8 mouse cellular contexts compared by ENCODE assay signal in the genomic region with DNA sequence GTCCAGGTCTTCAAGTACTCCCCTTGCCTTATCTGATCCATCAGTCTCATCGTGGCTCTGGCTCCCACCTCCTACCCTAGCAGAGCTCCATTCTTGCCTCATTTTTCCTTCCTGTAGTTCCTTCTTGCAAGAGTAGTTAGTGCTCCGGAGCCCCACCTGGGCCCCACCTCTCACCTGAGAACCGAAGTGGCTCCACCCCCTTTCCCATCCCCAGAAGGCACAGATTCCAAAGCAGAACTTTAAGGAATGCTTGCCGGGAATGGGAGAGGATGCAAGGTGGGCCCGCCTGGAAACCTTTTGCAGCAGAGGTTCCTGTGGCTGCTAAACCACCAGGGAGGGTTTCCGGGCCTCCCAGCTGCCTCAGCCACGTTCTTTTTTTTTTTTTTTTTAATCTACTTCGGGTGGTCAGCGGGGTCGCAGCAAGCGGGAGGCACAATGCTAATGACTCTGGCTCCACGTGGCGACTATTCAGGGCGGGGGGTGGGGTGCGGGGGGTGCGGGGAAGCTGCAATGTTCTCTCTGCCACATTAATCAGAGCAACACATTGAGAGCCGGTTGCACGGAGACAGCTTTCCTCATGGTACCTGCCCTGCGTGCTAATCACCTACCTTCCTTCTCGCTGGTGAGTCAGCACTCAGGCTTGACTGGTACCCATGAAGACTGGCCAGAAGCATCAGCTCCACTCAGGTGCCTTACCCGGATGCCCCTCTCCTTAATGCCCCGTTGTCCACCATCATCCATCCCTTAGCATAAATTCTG. TPM values are rescaled to one million over a fixed set of nuclear protein-coding genes. Genes with fewer than 3 reads are reported as not detected.
DNase-seq lines count a peak whose midpoint lies in the region; ATAC-seq and TF ChIP-seq lines count a peak whose summit lies in the region.

No protein-coding gene starts in this region.

- no peaks in the 10 kb centered on the region for H3K9me3 ChIP-seq in kidney, embryonic 15.5 days (replicated peaks)
- no peaks in the 10 kb centered on the region for H3K9me3 ChIP-seq in hindbrain, embryonic 13.5 days

- no peaks in the 10 kb centered on the region for H3K27me3 ChIP-seq in kidney, embryonic 15.5 days
- peaks cover 28% of the 10 kb centered on the region for H3K27me3 ChIP-seq in hindbrain, embryonic 13.5 days

- peaks cover 19% of the 10 kb centered on the region for H3K4me1 ChIP-seq in kidney, embryonic 15.5 days
- H3K4me1 ChIP-seq in hindbrain, embryonic 13.5 days (replicated peaks): peaks cover 53% of the 10 kb centered on the region

- H3K36me3 ChIP-seq in kidney, embryonic 15.5 days: no peaks in the 10 kb centered on the region
- no peaks in the 10 kb centered on the region for H3K36me3 ChIP-seq in hindbrain, embryonic 13.5 days

- WGBS in kidney, embryonic 15.5 days: 5% methylated on average over 22 of the region's 22 CpGs
- WGBS in hindbrain, embryonic 13.5 days: 8% methylated on average over 22 of the region's 22 CpGs

- 0 out of 2 replicates have a peak, but pooled peaks have one; percentile 22 for ATAC-seq in kidney, embryonic 15.5 days (replicated peaks; ENCODE audit: low FRiP score)
- ATAC-seq in hindbrain, embryonic 13.5 days (ENCODE audit: low FRiP score): no peak; the same call in 1 of the 2 replicates

- H3K4me3 ChIP-seq in kidney, embryonic 15.5 days (replicated peaks): 0 out of 2 replicates have a peak overlapping the region, but pooled peaks have one; percentile 11
- no peak overlapping the region for H3K4me3 ChIP-seq in hindbrain, embryonic 13.5 days

- DNase-seq in kidney, adult 11 months: no peak
- DNase-seq in brain, embryonic 14.5 days (ENCODE audit: low read depth): peak; percentile 65
- peak; percentile 24 for DNase-seq in naive thymus-derived CD4-positive, alpha-beta T cell, adult 2 months (ENCODE audit: low read depth)
- no peak for DNase-seq in right cerebral cortex, postnatal 10 days (ENCODE audit: low spot score in 2 of 2)
- no peak for DNase-seq in thymus, postnatal 4 days
- DNase-seq in gastrocnemius, postnatal 4 days (ENCODE audit: low spot score in 2 of 2): no peak

- H3K9ac ChIP-seq in kidney, embryonic 15.5 days: no peak overlapping the region
- H3K9ac ChIP-seq in hindbrain, embryonic 13.5 days: peak overlapping the region; percentile 51

- TF ChIP-seq POLR2A in brain, embryonic 14.5 days (IDR thresholded peaks at IDR 0.05; ENCODE audit: borderline replicate concordance, extremely low read depth, insufficient read depth, insufficient read length, poor library complexity, severe bottlenecking): no peak

- peak overlapping the region; percentile 46 for H3K4me2 ChIP-seq in kidney, embryonic 15.5 days
- H3K4me2 ChIP-seq in hindbrain, embryonic 13.5 days: peak overlapping the region; percentile 33

- TF ChIP-seq CTCF in brain, embryonic 14.5 days (IDR thresholded peaks at IDR 0.05; ENCODE audit: borderline replicate concordance, extremely low read depth, insufficient read depth, insufficient read length): no peak

- peak overlapping the region; percentile 45 for H3K27ac ChIP-seq in kidney, embryonic 15.5 days
- H3K27ac ChIP-seq in hindbrain, embryonic 13.5 days: peak overlapping the region; percentile 97

RNA-seq across cellular contexts. Expression of a gene that starts 27.9 kb away (rescaled TPM):
- 40.7 and 43.9 TPM in 2 replicates for polyA plus RNA-seq in kidney, embryonic 15.5 days (2015; fragmentation: Nextera tagmentation; extraction: Ambion mirVana)
- polyA plus RNA-seq in brain, embryonic 14.5 days (2012; rRNA removed): 77.9 and 97.5 TPM in 2 replicates
- polyA plus RNA-seq in hindbrain, embryonic 13.5 days (2015; fragmentation: Nextera tagmentation; extraction: Ambion mirVana): 66.4 and 70.0 TPM in 2 replicates
- 10 to 100 TPM; 43.2 to 44.8 TPM for total RNA-seq in gastrocnemius, postnatal 4 days (2021)

RNA-seq across cellular contexts. Expression of a gene that starts 34.3 kb away (rescaled TPM):
- 20.9 and 22.7 TPM in 2 replicates for polyA plus RNA-seq in kidney, embryonic 15.5 days (2015; fragmentation: Nextera tagmentation; extraction: Ambion mirVana)
- polyA plus RNA-seq in brain, embryonic 14.5 days (2012; rRNA removed): 67.3 and 70.7 TPM in 2 replicates
- 44.1 and 45.4 TPM in 2 replicates for polyA plus RNA-seq in hindbrain, embryonic 13.5 days (2015; fragmentation: Nextera tagmentation; extraction: Ambion mirVana)
- total RNA-seq in gastrocnemius, postnatal 4 days (2021): 10 to 100 TPM; 21.5 to 31.1 TPM

Comparison
In these comparisons a context has a peak if more than half of its experiments do, and no peak if none do; other contexts are left out.
1. DNase-seq: peak in brain, embryonic 14.5 days (single experiment) and naive thymus-derived CD4-positive, alpha-beta T cell, adult 2 months (single experiment); none in kidney, adult 11 months (single experiment), right cerebral cortex, postnatal 10 days (0 of 2), thymus, postnatal 4 days (single experiment) and gastrocnemius, postnatal 4 days (0 of 2).